Mouse (Mus musculus): ENCODE data around the gene Slc27a1. TPM values are rescaled to one million over a fixed set of nuclear protein-coding genes. Genes with fewer than 3 reads are reported as not detected.
A peak's percentile ranks its signal among the peaks of the same experiment; 100 is the strongest.

Slc27a1 gene
- total RNA-seq (2021): 100 to 1,000 TPM; 107 to 128 TPM

GRCm38 (mm10) chr8:71568387-71568937 is at the start of gene Slc27a1:
Gene Slc27a1 (plus strand): TSS chr8:71568882.
- DNase-seq (ENCODE audit: extremely low spot score in 1 of 2, low spot score in 1 of 2): peak; percentile 52 to 67

GRCm38 (mm10) chr8:71519037-71519825 is 49.5 kb upstream of the Slc27a1 start:
- DNase-seq (ENCODE audit: extremely low spot score in 1 of 2, low spot score in 1 of 2): peak in 1 of 2 experiments; percentile 65

- DNase-seq (ENCODE audit: extremely low spot score in 1 of 2, low spot score in 1 of 2): peak; percentile 74 to 93
Observed at GRCm38 (mm10) chr8:71521634-71522033, 47.0 kb upstream of the Slc27a1 start.

GRCm38 (mm10) chr8:71525226-71526050 is 43.2 kb upstream of the Slc27a1 start, which contains the start of gene Ccdc194:
Gene Ccdc194 (minus strand): TSS chr8:71525711.
- no peak for DNase-seq (ENCODE audit: extremely low spot score in 1 of 2, low spot score in 1 of 2)

- no peak for DNase-seq (ENCODE audit: extremely low spot score in 1 of 2, low spot score in 1 of 2)
Observed at GRCm38 (mm10) chr8:71526272-71526671, 42.4 kb upstream of the Slc27a1 start.

- no peak for DNase-seq (ENCODE audit: extremely low spot score in 1 of 2, low spot score in 1 of 2)
Observed at GRCm38 (mm10) chr8:71527162-71527870, 41.4 kb upstream of the Slc27a1 start.

- DNase-seq (ENCODE audit: extremely low spot score in 1 of 2, low spot score in 1 of 2): no peak
Observed at GRCm38 (mm10) chr8:71528362-71529073, 40.2 kb upstream of the Slc27a1 start.

- DNase-seq (ENCODE audit: extremely low spot score in 1 of 2, low spot score in 1 of 2): peak in 1 of 2 experiments; percentile 56
Observed at GRCm38 (mm10) chr8:71530735-71531467, 37.8 kb upstream of the Slc27a1 start.

- no peak for DNase-seq (ENCODE audit: extremely low spot score in 1 of 2, low spot score in 1 of 2)
Observed at GRCm38 (mm10) chr8:71534263-71534810, 34.3 kb upstream of the Slc27a1 start.

- DNase-seq (ENCODE audit: extremely low spot score in 1 of 2, low spot score in 1 of 2): no peak
Observed at GRCm38 (mm10) chr8:71535663-71536062, 33.0 kb upstream of the Slc27a1 start.

GRCm38 (mm10) chr8:71537028-71537867 is 31.4 kb upstream of the Slc27a1 start, which contains the start of gene Bst2:
Gene Bst2 (minus strand): TSS chr8:71537456.
- DNase-seq (ENCODE audit: extremely low spot score in 1 of 2, low spot score in 1 of 2): no peak

- peak; percentile 77 to 81 for DNase-seq (ENCODE audit: extremely low spot score in 1 of 2, low spot score in 1 of 2)
Observed at GRCm38 (mm10) chr8:71542632-71543343, 25.9 kb upstream of the Slc27a1 start, which contains the start of gene Mvb12a. Gene Mvb12a (plus strand): TSS chr8:71542922.

- no peak for DNase-seq (ENCODE audit: extremely low spot score in 1 of 2, low spot score in 1 of 2)
Observed at GRCm38 (mm10) chr8:71543755-71544154, 24.9 kb upstream of the Slc27a1 start.

GRCm38 (mm10) chr8:71545053-71545452 is 23.6 kb upstream of the Slc27a1 start:
- DNase-seq (ENCODE audit: extremely low spot score in 1 of 2, low spot score in 1 of 2): no peak

- DNase-seq (ENCODE audit: extremely low spot score in 1 of 2, low spot score in 1 of 2): no peak
Observed at GRCm38 (mm10) chr8:71547590-71547989, 21.1 kb upstream of the Slc27a1 start.

- DNase-seq (ENCODE audit: extremely low spot score in 1 of 2, low spot score in 1 of 2): no peak
Observed at GRCm38 (mm10) chr8:71550754-71551153, 17.9 kb upstream of the Slc27a1 start.

- no peak for DNase-seq (ENCODE audit: extremely low spot score in 1 of 2, low spot score in 1 of 2)
Observed at GRCm38 (mm10) chr8:71552770-71553169, 15.9 kb upstream of the Slc27a1 start.

Data from layer of hippocampus, postnatal 25 days (tissue).